Mouse (Mus musculus): ENCODE measurements around the gene Ccdc89. TPM values are rescaled to one million over a fixed set of nuclear protein-coding genes. Genes with fewer than 3 reads are reported as not detected.

Ccdc89 gene
- 0.14 TPM in 1 of 2 replicates, not detected in the other for polyA plus RNA-seq (2012; rRNA removed)

DNA sequence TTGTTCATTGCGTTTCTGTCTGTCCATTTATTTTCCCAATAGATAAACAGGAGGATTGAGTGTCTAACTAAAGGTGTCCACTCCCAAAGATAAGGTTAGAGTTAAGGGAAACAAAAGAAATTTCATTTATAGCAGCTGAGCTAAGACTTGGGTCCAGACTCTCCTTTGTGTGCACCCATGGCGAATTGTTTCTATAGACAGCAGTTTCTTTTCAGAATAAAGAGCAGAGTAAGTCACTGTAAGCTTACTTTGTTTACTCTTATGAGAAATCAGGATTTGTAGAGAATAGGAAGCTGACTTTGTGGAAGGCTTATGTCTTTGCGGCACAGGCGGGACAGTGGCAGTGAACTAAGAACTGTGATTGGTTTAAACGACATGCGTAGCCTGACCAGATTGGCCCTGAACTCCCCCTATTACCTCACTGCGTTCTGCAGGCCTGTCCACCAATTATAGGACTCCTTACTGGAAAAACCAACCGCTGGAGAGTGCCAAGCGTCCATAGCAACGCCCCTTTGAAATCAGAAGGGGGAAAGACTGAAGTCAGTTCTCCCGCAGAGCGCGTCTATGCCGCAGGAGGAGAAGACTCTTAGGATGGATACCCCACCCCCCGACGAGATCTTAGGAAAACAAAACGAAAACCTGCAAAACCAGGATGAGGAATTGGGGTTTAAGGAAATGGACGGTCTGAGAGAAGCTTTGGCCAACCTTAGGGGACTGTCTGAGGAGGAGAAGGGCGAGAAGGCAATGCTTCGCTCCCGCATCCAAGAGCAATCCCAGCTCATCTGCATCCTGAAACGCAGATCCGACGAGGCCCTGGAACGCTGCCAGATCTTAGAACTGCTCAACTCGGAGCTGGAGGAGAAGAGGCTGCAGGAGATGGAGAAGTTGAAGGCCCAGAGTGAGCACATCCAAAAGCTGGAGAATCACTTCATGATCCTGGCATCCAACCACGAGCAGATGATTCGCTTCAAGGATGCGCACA lies at the start of gene Ccdc89:
Gene Ccdc89 (plus strand): TSS at position 558 of the 982 bp plus-strand sequence.
- Histone ChIP-seq H3K36me3 (ENCODE audit: control insufficient read depth, insufficient read depth, low read length) (no peaks in the 10 kb centered on the region), H3K27me3 (ENCODE audit: control insufficient read depth, insufficient read depth, low read length) (no peaks in the 10 kb centered on the region), H3K4me1 (ENCODE audit: control insufficient read depth, insufficient read depth, insufficient read length, low read length) (no peaks in the 10 kb centered on the region), H3K27ac (ENCODE audit: insufficient read depth, low read depth, low read length) (no peak within 1 kb of the TSS), H3K4me3 (ENCODE audit: low read depth, low read length) (peak within 1 kb of the TSS; percentile 56)
- TF ChIP-seq CTCF (IDR thresholded peaks at IDR 0.05; ENCODE audit: extremely low read depth, insufficient read length, insufficient replicate concordance, low read depth, low read length) (no peak), POLR2A (IDR thresholded peaks at IDR 0.05; ENCODE audit: low read depth, low read length) (peak; percentile 16; the same call in 1 of the 2 replicates)
- WGBS, result 19% methylated on average over 29 of the region's 29 CpGs

- H3K27me3 ChIP-seq (ENCODE audit: control insufficient read depth, insufficient read depth, low read length), result no peaks in the 10 kb centered on the region; the same call in 1 of the 2 replicates
- H3K36me3 ChIP-seq (ENCODE audit: control insufficient read depth, insufficient read depth, low read length), result no peaks in the 10 kb centered on the region
- 82% methylated on average over 2 of the region's 2 CpGs for WGBS
- H3K4me1 ChIP-seq (ENCODE audit: control insufficient read depth, insufficient read depth, insufficient read length, low read length), result no peaks in the 10 kb centered on the region
- H3K4me3 ChIP-seq (ENCODE audit: low read depth, low read length), result no peak overlapping the region
- no peak overlapping the region for H3K27ac ChIP-seq (ENCODE audit: insufficient read depth, low read depth, low read length)
- no peak for TF ChIP-seq CTCF (IDR thresholded peaks at IDR 0.05; ENCODE audit: extremely low read depth, insufficient read length, insufficient replicate concordance, low read depth, low read length)
- TF ChIP-seq POLR2A (IDR thresholded peaks at IDR 0.05; ENCODE audit: low read depth, low read length), result no peak
Observed at GRCm38 (mm10) chr7:90384411-90384810, 42.0 kb upstream of the Ccdc89 start.

GRCm38 (mm10) chr7:90386885-90387459 lies 39.4 kb upstream of the Ccdc89 start:
- WGBS, result 13% methylated on average over 8 of the region's 8 CpGs
- H3K36me3 ChIP-seq (ENCODE audit: control insufficient read depth, insufficient read depth, low read length), result no peaks in the 10 kb centered on the region
- H3K4me1 ChIP-seq (ENCODE audit: control insufficient read depth, insufficient read depth, insufficient read length, low read length), result no peaks in the 10 kb centered on the region
- no peak overlapping the region for H3K4me3 ChIP-seq (ENCODE audit: low read depth, low read length)
- no peaks in the 10 kb centered on the region; the same call in 1 of the 2 replicates for H3K27me3 ChIP-seq (ENCODE audit: control insufficient read depth, insufficient read depth, low read length)
- no peak for TF ChIP-seq POLR2A (IDR thresholded peaks at IDR 0.05; ENCODE audit: low read depth, low read length)
- TF ChIP-seq CTCF (IDR thresholded peaks at IDR 0.05; ENCODE audit: extremely low read depth, insufficient read length, insufficient replicate concordance, low read depth, low read length), result no peak
- H3K27ac ChIP-seq (ENCODE audit: insufficient read depth, low read depth, low read length), result no peak overlapping the region

DNA sequence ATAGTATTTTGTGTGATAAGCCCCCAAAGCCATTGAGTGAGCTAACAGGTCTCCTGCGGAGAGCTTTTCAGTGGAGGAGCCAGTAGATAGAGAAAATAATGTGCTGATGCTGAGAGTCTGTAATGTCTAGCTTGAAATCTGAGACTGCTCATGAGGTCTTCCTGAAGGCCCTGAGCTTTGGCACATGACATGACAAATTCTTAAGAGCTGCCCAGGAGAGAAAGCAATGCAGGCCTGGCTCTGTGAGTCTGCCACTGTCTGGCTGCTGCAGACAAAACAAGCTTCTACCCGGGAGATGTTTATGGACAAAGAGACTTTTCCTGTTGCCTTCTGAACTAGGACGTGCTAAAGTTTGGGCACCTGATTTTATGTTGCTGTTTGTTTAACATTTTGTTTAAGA lies 36.6 kb upstream of the Ccdc89 start:
- H3K4me1 ChIP-seq (ENCODE audit: control insufficient read depth, insufficient read depth, insufficient read length, low read length), result no peaks in the 10 kb centered on the region
- H3K27me3 ChIP-seq (ENCODE audit: control insufficient read depth, insufficient read depth, low read length), result no peaks in the 10 kb centered on the region; the same call in 1 of the 2 replicates
- no peaks in the 10 kb centered on the region for H3K36me3 ChIP-seq (ENCODE audit: control insufficient read depth, insufficient read depth, low read length)
- no peak overlapping the region for H3K4me3 ChIP-seq (ENCODE audit: low read depth, low read length)
- 64% methylated on average over 3 of the region's 3 CpGs for whole genome bisulfite sequencing
- H3K27ac ChIP-seq (ENCODE audit: insufficient read depth, low read depth, low read length), result no peak overlapping the region
- TF ChIP-seq CTCF (IDR thresholded peaks at IDR 0.05; ENCODE audit: extremely low read depth, insufficient read length, insufficient replicate concordance, low read depth, low read length) (no peak), POLR2A (IDR thresholded peaks at IDR 0.05; ENCODE audit: low read depth, low read length) (no peak)

GRCm38 (mm10) chr7:90395073-90395472 lies 31.3 kb upstream of the Ccdc89 start:
- H3K27me3 ChIP-seq (ENCODE audit: control insufficient read depth, insufficient read depth, low read length), result no peaks in the 10 kb centered on the region; the same call in 1 of the 2 replicates
- H3K36me3 ChIP-seq (ENCODE audit: control insufficient read depth, insufficient read depth, low read length), result no peaks in the 10 kb centered on the region
- no peak overlapping the region for H3K4me3 ChIP-seq (ENCODE audit: low read depth, low read length)
- 49% methylated on average over 4 of the region's 4 CpGs for WGBS
- no peak overlapping the region for H3K27ac ChIP-seq (ENCODE audit: insufficient read depth, low read depth, low read length)
- H3K4me1 ChIP-seq (ENCODE audit: control insufficient read depth, insufficient read depth, insufficient read length, low read length), result no peaks in the 10 kb centered on the region
- TF ChIP-seq POLR2A (IDR thresholded peaks at IDR 0.05; ENCODE audit: low read depth, low read length) (no peak), CTCF (IDR thresholded peaks at IDR 0.05; ENCODE audit: extremely low read depth, insufficient read length, insufficient replicate concordance, low read depth, low read length) (no peak)

DNA sequence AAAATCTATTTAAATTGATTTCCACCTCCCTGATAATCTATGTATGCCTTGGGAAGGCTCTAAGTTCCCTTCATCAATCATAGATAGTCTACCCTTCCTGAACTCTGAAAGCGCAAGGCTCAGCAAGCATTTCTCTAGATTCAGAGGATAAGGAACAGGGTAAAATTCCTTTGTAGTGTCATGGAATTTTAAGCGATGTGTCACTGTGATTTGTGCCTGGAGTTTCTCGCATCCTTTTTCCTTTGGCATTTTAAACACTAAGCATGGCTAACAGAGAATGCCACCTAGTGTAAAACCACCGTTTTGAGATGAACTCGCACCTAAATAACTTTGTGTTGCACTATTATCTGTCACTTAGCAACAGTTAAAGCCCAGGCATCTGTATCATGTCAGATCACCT lies 30.4 kb upstream of the Ccdc89 start:
- Histone ChIP-seq H3K4me3 (ENCODE audit: low read depth, low read length) (no peak overlapping the region), H3K36me3 (ENCODE audit: control insufficient read depth, insufficient read depth, low read length) (no peaks in the 10 kb centered on the region), H3K27me3 (ENCODE audit: control insufficient read depth, insufficient read depth, low read length) (no peaks in the 10 kb centered on the region; the same call in 1 of the 2 replicates), H3K27ac (ENCODE audit: insufficient read depth, low read depth, low read length) (no peak overlapping the region), H3K4me1 (ENCODE audit: control insufficient read depth, insufficient read depth, insufficient read length, low read length) (no peaks in the 10 kb centered on the region)
- 56% methylated on average over 5 of the region's 5 CpGs for WGBS
- TF ChIP-seq CTCF (IDR thresholded peaks at IDR 0.05; ENCODE audit: extremely low read depth, insufficient read length, insufficient replicate concordance, low read depth, low read length) (no peak), POLR2A (IDR thresholded peaks at IDR 0.05; ENCODE audit: low read depth, low read length) (no peak)

GRCm38 (mm10) chr7:90409934-90410333 lies 16.4 kb upstream of the Ccdc89 start:
- Histone ChIP-seq H3K27ac (ENCODE audit: insufficient read depth, low read depth, low read length) (no peak overlapping the region), H3K4me1 (ENCODE audit: control insufficient read depth, insufficient read depth, insufficient read length, low read length) (no peaks in the 10 kb centered on the region), H3K36me3 (ENCODE audit: control insufficient read depth, insufficient read depth, low read length) (no peaks in the 10 kb centered on the region), H3K4me3 (ENCODE audit: low read depth, low read length) (no peak overlapping the region), H3K27me3 (ENCODE audit: control insufficient read depth, insufficient read depth, low read length) (no peaks in the 10 kb centered on the region)
- 42% methylated on average over 3 of the region's 3 CpGs for WGBS
- TF ChIP-seq POLR2A (IDR thresholded peaks at IDR 0.05; ENCODE audit: low read depth, low read length) (no peak), CTCF (IDR thresholded peaks at IDR 0.05; ENCODE audit: extremely low read depth, insufficient read length, insufficient replicate concordance, low read depth, low read length) (no peak)

All from small intestine, adult 2 months (tissue).